Mouse (Mus musculus): ENCODE results near the gene Shisal2a. TPM values are rescaled to one million over a fixed set of nuclear protein-coding genes. Genes with fewer than 3 reads are reported as not detected.

Shisal2a gene
- polyA plus RNA-seq, 1 experiment from 2014 or later = 0.15 TPM

DNA sequence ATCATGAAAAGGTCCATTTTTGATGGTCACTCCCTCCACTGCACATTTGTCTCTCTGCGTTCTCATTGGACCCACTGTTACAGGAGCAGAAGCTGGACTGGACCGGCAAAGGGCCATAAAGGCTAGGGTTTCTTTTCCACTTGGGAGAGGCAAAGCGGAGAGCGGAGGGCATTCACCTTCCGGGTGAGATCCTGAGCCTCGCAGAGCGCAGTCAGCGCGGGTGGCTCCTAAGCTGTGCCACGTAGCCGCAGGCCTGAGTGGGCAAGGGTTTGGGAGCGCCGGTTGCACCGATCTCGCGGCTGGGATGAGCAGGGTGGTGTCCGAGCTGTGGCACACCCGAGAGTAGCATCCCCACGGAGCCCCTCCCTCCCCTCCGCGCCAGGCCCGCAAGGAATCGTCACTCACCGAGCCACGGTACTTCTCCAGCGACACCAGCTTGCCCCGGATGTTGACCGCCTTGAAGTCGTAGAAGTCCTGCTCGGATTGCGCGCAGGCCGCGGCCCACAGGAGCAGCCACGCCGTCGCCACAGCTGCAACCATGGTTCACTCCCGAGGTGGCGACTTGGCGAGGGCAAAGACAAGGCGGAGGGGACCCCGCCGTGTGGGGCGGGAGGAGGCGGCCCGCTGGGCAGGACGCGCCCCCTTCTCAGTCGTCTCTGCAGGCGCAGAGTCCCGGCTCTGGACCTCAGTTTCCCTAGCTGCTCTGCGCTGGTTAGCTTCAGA lies 23.1 kb upstream of the Shisal2a start:
- WGBS (ENCODE audit: insufficient replicate concordance) = 4% methylated on average over 46 of the region's 52 CpGs
- H3K9ac ChIP-seq (ENCODE audit: low read depth, low read length) = peak overlapping the region; percentile 52
- no peak for ATAC-seq (ENCODE audit: low read depth)

GRCm38 (mm10) chr4:108405766-108406137 lies 22.6 kb upstream of the Shisal2a start:
- no peak for ATAC-seq (ENCODE audit: low read depth)
- Histone ChIP-seq H3K9ac (ENCODE audit: low read depth, low read length) (peak overlapping the region; percentile 52), H3K4me2 (ENCODE audit: low read depth, low read length) (peak overlapping the region; percentile 62), H3K36me3 (ENCODE audit: control insufficient read depth, insufficient read depth) (no peaks in the 10 kb centered on the region), H3K9me3 (replicated peaks; ENCODE audit: control insufficient read depth, low read length) (no peaks in the 10 kb centered on the region), H3K4me1 (ENCODE audit: control insufficient read depth, low read depth, low read length) (no peaks in the 10 kb centered on the region; the same call in 1 of the 2 replicates), H3K4me3 (ENCODE audit: low read depth, low read length) (peak overlapping the region; percentile 54), H3K27ac (ENCODE audit: low read length) (no peak overlapping the region), H3K27me3 (ENCODE audit: control insufficient read depth, insufficient read depth, low read depth, low read length) (peaks cover 13% of the 10 kb centered on the region)
- WGBS (ENCODE audit: insufficient replicate concordance) = 49% methylated on average over 3 of the region's 3 CpGs

More for the DNA sequence above, 23.1 kb upstream of the Shisal2a start:
- Histone ChIP-seq H3K4me3 (ENCODE audit: low read depth, low read length) (peak overlapping the region; percentile 54), H3K9me3 (replicated peaks; ENCODE audit: control insufficient read depth, low read length) (no peaks in the 10 kb centered on the region), H3K27ac (ENCODE audit: low read length) (peak overlapping the region; percentile 24), H3K4me2 (ENCODE audit: low read depth, low read length) (peak overlapping the region; percentile 62), H3K36me3 (ENCODE audit: control insufficient read depth, insufficient read depth) (no peaks in the 10 kb centered on the region), H3K27me3 (ENCODE audit: control insufficient read depth, insufficient read depth, low read depth, low read length) (peaks cover 13% of the 10 kb centered on the region), H3K4me1 (ENCODE audit: control insufficient read depth, low read depth, low read length) (no peaks in the 10 kb centered on the region; the same call in 1 of the 2 replicates)

- Histone ChIP-seq H3K9ac (ENCODE audit: low read depth, low read length) (no peak overlapping the region), H3K27me3 (ENCODE audit: control insufficient read depth, insufficient read depth, low read depth, low read length) (peaks cover 13% of the 10 kb centered on the region), H3K4me3 (ENCODE audit: low read depth, low read length) (no peak overlapping the region), H3K36me3 (ENCODE audit: control insufficient read depth, insufficient read depth) (no peaks in the 10 kb centered on the region), H3K9me3 (replicated peaks; ENCODE audit: control insufficient read depth, low read length) (no peaks in the 10 kb centered on the region), H3K4me2 (ENCODE audit: low read depth, low read length) (no peak overlapping the region), H3K27ac (ENCODE audit: low read length) (no peak overlapping the region), H3K4me1 (ENCODE audit: control insufficient read depth, low read depth, low read length) (no peaks in the 10 kb centered on the region; the same call in 1 of the 2 replicates)
- WGBS (ENCODE audit: insufficient replicate concordance) = 65% methylated on average over 8 of the region's 8 CpGs
- ATAC-seq (ENCODE audit: low read depth) = no peak
Observed at GRCm38 (mm10) chr4:108403861-108404635, 20.9 kb upstream of the Shisal2a start.

- H3K9me3 ChIP-seq (replicated peaks; ENCODE audit: control insufficient read depth, low read length) = no peaks in the 10 kb centered on the region
- no peak overlapping the region for H3K27ac ChIP-seq (ENCODE audit: low read length)
- no peak overlapping the region for H3K9ac ChIP-seq (ENCODE audit: low read depth, low read length)
- no peaks in the 10 kb centered on the region for H3K4me1 ChIP-seq (ENCODE audit: control insufficient read depth, low read depth, low read length)
- WGBS (ENCODE audit: insufficient replicate concordance) = 71% methylated on average over 10 of the region's 10 CpGs
- no peaks in the 10 kb centered on the region for H3K27me3 ChIP-seq (ENCODE audit: control insufficient read depth, insufficient read depth, low read depth, low read length)
- no peak for ATAC-seq (ENCODE audit: low read depth)
- H3K4me2 ChIP-seq (ENCODE audit: low read depth, low read length) = no peak overlapping the region
- no peaks in the 10 kb centered on the region for H3K36me3 ChIP-seq (ENCODE audit: control insufficient read depth, insufficient read depth)
- H3K4me3 ChIP-seq (ENCODE audit: low read depth, low read length) = no peak overlapping the region
Observed at GRCm38 (mm10) chr4:108400395-108400794, 17.2 kb upstream of the Shisal2a start.

- Histone ChIP-seq H3K4me1 (ENCODE audit: control insufficient read depth, low read depth, low read length) (no peaks in the 10 kb centered on the region), H3K9ac (ENCODE audit: low read depth, low read length) (no peak overlapping the region), H3K9me3 (replicated peaks; ENCODE audit: control insufficient read depth, low read length) (no peaks in the 10 kb centered on the region), H3K4me3 (ENCODE audit: low read depth, low read length) (no peak overlapping the region), H3K4me2 (ENCODE audit: low read depth, low read length) (no peak overlapping the region), H3K27me3 (ENCODE audit: control insufficient read depth, insufficient read depth, low read depth, low read length) (no peaks in the 10 kb centered on the region), H3K36me3 (ENCODE audit: control insufficient read depth, insufficient read depth) (no peaks in the 10 kb centered on the region), H3K27ac (ENCODE audit: low read length) (no peak overlapping the region)
- ATAC-seq (ENCODE audit: low read depth) = no peak
Observed at GRCm38 (mm10) chr4:108394236-108394635, 11.1 kb upstream of the Shisal2a start.

DNA sequence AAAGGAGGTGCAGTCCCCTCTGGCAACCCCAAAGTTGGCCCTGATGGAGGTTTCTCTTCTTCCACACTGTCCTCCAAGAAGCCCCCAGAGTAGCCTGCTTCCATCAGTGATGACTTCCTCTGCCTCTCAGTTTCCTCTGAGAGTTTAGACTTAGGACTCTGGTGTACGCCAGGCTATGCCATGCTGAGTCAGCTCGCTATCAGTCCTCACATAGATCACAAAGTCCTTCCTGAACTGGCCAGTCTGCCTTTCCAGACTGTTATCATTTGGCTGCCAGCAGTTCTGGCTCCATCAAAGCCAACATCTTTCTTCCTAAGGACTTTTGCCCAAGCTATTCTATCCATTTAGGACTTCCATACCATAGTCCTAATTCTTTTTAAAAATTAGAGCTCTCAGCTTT lies 9.4 kb upstream of the Shisal2a start:
- Histone ChIP-seq H3K4me3 (ENCODE audit: low read depth, low read length) (no peak overlapping the region), H3K9ac (ENCODE audit: low read depth, low read length) (no peak overlapping the region), H3K36me3 (ENCODE audit: control insufficient read depth, insufficient read depth) (no peaks in the 10 kb centered on the region), H3K27me3 (ENCODE audit: control insufficient read depth, insufficient read depth, low read depth, low read length) (no peaks in the 10 kb centered on the region), H3K4me2 (ENCODE audit: low read depth, low read length) (no peak overlapping the region), H3K4me1 (ENCODE audit: control insufficient read depth, low read depth, low read length) (no peaks in the 10 kb centered on the region; the same call in 1 of the 2 replicates), H3K9me3 (replicated peaks; ENCODE audit: control insufficient read depth, low read length) (no peaks in the 10 kb centered on the region), H3K27ac (ENCODE audit: low read length) (no peak overlapping the region)
- WGBS (ENCODE audit: insufficient replicate concordance) = 20% methylated on average over 2 of the region's 2 CpGs
- no peak for ATAC-seq (ENCODE audit: low read depth)

DNA sequence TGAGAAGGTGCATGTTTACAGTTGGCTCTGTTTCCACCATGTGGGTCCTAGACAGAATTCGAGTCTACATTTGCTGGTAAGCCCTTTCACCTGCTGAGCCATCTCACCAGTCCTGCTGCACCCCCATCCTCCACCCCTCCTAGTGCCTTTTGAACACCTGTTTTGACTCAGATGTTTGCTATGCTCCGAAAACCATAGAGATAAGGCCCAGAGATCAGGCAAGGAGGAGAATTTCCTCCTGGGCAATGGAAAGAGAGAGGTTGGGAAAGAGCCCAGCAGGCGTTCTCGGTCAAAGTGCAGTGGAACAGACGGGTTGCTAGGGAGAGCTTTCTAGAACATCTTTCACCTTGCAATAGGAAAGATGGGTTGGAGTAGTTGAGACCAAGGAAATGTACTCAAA lies 8.0 kb upstream of the Shisal2a start:
- Histone ChIP-seq H3K27me3 (ENCODE audit: control insufficient read depth, insufficient read depth, low read depth, low read length) (no peaks in the 10 kb centered on the region), H3K4me1 (ENCODE audit: control insufficient read depth, low read depth, low read length) (no peaks in the 10 kb centered on the region; the same call in 1 of the 2 replicates), H3K4me3 (ENCODE audit: low read depth, low read length) (no peak overlapping the region), H3K27ac (ENCODE audit: low read length) (no peak overlapping the region), H3K9ac (ENCODE audit: low read depth, low read length) (no peak overlapping the region), H3K36me3 (ENCODE audit: control insufficient read depth, insufficient read depth) (no peaks in the 10 kb centered on the region), H3K9me3 (replicated peaks; ENCODE audit: control insufficient read depth, low read length) (no peaks in the 10 kb centered on the region), H3K4me2 (ENCODE audit: low read depth, low read length) (no peak overlapping the region)
- no peak for ATAC-seq (ENCODE audit: low read depth)
- 57% methylated on average over 5 of the region's 5 CpGs for WGBS (ENCODE audit: insufficient replicate concordance)

- no peaks in the 10 kb centered on the region for H3K36me3 ChIP-seq (ENCODE audit: control insufficient read depth, insufficient read depth)
- H3K9me3 ChIP-seq (replicated peaks; ENCODE audit: control insufficient read depth, low read length) = no peaks in the 10 kb centered on the region
- H3K27ac ChIP-seq (ENCODE audit: low read length) = no peak overlapping the region
- H3K27me3 ChIP-seq (ENCODE audit: control insufficient read depth, insufficient read depth, low read depth, low read length) = peaks cover 12% of the 10 kb centered on the region
- no peak for ATAC-seq (ENCODE audit: low read depth)
- H3K4me3 ChIP-seq (ENCODE audit: low read depth, low read length) = no peak overlapping the region
- H3K4me1 ChIP-seq (ENCODE audit: control insufficient read depth, low read depth, low read length) = no peaks in the 10 kb centered on the region; the same call in 1 of the 2 replicates
- WGBS (ENCODE audit: insufficient replicate concordance) = 54% methylated on average over 3 of the region's 3 CpGs
- no peak overlapping the region for H3K4me2 ChIP-seq (ENCODE audit: low read depth, low read length)
- no peak overlapping the region for H3K9ac ChIP-seq (ENCODE audit: low read depth, low read length)
Observed at GRCm38 (mm10) chr4:108388741-108389140, 5.6 kb upstream of the Shisal2a start.

Data from liver, embryonic 16.5 days (tissue).